Mouse (Mus musculus) kidney, embryonic 16.5 days (tissue): ENCODE results near the gene Apeh. TPM values are rescaled to one million over a fixed set of nuclear protein-coding genes. Genes with fewer than 3 reads are reported as not detected.

Source experiments
- ATAC-seq: fragments of 200-750 bp; cut with Nextera tagmentation; 2 replicates; pipeline ENCODE4 v1.8.0; 2017; ENCODE audit warnings: moderate TSS enrichment; ENCODE audit not compliant: low FRiP score, low TSS enrichment
- H3K27ac ChIP-seq: fragments of 300-500 bp; sonication (generic); 2 replicates; pipeline ENCODE4 v1.5.1; 2014; ENCODE audit warnings: low read length
- H3K27me3 ChIP-seq: fragments of 300-500 bp; sonication (generic); 2 replicates; pipeline ENCODE4 v1.6.1; 2014; ENCODE audit warnings: low read length, control low read depth, mixed read lengths; ENCODE audit not compliant: insufficient read depth
- H3K36me3 ChIP-seq: fragments of 300-500 bp; sonication (generic); 2 replicates; pipeline ENCODE4 v1.6.1; 2014; ENCODE audit warnings: low read length, control low read depth, mixed read lengths; ENCODE audit not compliant: insufficient read depth
- H3K4me1 ChIP-seq: fragments of 300-500 bp; sonication (generic); 2 replicates; pipeline ENCODE4 v1.6.1; 2014; ENCODE audit warnings: low read length, control low read depth, mixed read lengths; ENCODE audit not compliant: insufficient read depth
- H3K4me2 ChIP-seq: fragments of 300-500 bp; sonication (generic); replicated peaks from 2 replicates; pipeline ENCODE4 v1.6.1; 2014; ENCODE audit warnings: low read depth, low read length
- H3K4me3 ChIP-seq: fragments of 300-500 bp; sonication (generic); 2 replicates; pipeline ENCODE4 v1.5.1; 2014; ENCODE audit warnings: mild to moderate bottlenecking, low read length
- H3K9ac ChIP-seq: fragments of 300-500 bp; sonication (generic); replicated peaks from 2 replicates; pipeline ENCODE4 v1.6.1; 2014; ENCODE audit warnings: low read length
- H3K9me3 ChIP-seq: fragments of 300-500 bp; sonication (generic); 2 replicates; pipeline ENCODE4 v1.6.1; 2016; ENCODE audit warnings: low read length, control low read depth
- WGBS: fragments of 180-500 bp; shearing (Covaris S2); extraction: QIAGEN DNeasy Blood & Tissue Kit; methylation state at CpG from one replicate; pipeline ENCODE4 v1.1.7; 2014; 5-methylcytosine and 5-hydroxymethylcytosine counted together
- polyA plus RNA-seq: library from polyadenylated mRNA; unstranded; fragments of >200 nt; fragmentation: Nextera tagmentation; extraction: Ambion mirVana; gene quantifications from 2 replicates; pipeline ENCODE4 v1.2.1, GENCODE M21; 2015

The Apeh gene
- polyA plus RNA-seq, 1 experiment from 2014 or later: 93.0 TPM

DNA sequence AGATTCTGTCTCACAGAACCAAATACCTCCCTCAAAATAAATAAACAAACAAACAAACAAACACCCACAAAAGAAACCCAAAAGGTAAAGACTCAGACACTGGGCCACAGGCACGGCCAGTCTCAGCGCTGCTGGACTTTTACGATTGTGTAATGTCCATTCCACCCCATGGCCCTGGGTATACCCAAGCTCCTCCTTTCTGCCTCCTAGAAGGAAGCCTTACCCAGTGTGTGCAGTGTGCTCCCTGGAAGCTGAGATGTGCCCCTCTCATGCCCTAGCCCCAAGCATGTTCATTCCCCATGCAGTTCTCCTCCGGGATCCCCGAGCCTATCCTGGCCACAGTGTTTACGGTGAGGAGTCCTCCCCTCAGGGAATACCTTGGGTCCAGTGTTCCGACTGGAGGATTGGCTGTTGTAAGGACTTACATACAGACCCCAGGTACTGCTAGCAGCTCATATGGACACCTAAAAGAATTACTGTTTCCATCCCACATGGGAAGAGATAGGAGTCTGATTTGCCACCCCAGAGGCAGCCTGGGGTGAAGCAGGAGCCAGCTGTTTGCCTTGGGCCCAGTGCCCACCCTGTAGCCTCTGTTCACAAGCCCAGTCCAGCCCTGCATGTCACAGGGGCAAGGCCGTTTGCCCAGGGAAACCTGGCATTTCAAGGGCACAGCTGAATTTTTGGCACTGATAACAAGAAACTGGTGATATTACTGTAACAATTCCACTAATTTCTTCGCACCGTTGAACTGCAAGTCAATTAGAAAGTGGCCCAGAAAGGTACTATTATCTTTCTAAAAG lies 27.0 kb upstream of the Apeh start:
- 84% methylated on average over 10 of the region's 10 CpGs for WGBS
- H3K36me3 ChIP-seq: no peaks in the 10 kb centered on the region
- no peak overlapping the region for H3K9ac ChIP-seq
- H3K4me3 ChIP-seq: no peak overlapping the region
- peaks cover 14% of the 10 kb centered on the region for H3K4me1 ChIP-seq
- no peak overlapping the region for H3K27ac ChIP-seq
- H3K4me2 ChIP-seq: no peak overlapping the region
- H3K27me3 ChIP-seq: no peaks in the 10 kb centered on the region
- no peak for ATAC-seq
- H3K9me3 ChIP-seq: no peaks in the 10 kb centered on the region

DNA sequence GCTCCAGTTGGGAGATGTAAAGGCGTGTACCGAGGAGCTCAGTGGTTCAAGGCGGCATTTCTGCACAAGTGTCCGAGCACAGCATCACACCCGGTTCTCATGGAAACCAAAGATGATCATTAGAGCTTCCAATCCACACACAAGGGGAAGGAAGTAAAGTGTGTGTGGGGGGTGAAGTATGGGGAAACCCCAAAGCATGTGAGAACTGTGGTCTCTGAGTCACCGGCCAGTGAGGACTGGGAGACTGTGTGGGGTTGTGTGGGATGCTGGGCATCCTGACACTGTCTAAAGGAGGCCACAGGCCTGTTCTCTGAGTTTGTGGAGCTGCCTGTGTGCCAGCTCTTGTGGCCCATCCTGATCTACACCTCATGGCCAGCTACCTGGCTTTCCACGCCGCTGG lies 26.3 kb upstream of the Apeh start:
- WGBS: 91% methylated on average over 8 of the region's 8 CpGs
- ATAC-seq: no peak

DNA sequence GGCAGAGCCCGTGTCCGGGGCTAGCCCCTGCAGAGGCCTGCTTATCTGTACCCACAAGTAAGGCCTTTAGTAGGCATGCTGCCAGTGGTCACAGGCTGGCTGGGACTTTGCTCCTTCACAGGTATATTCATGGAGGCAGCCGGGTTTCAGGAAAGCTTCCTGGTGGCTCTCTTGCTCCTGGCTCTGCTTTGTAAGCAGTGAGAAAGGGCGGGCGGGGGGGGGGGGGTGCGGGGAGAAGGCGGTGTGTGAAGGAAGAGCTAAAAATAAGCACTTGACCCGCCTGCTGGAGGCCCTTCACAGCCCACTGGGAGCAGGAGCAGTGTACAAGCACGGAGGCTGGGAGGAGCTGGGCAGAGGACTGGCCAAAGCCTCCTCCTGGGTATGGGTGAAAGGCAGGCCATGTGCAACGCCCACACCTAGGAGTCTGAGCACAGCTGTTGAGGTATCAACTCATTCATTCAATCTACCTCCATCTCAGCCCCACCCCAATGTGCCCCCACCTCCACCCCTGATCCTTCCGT lies 25.5 kb upstream of the Apeh start:
- Histone ChIP-seq H3K27me3 (0 out of 2 replicates have a peak, but pooled peaks cover 4% of the 10 kb centered on the region), H3K4me3 (no peak overlapping the region), H3K36me3 (no peaks in the 10 kb centered on the region), H3K27ac (peak overlapping the region; percentile 86), H3K9ac (peak overlapping the region; percentile 48; the same call in 1 of the 2 replicates), H3K4me1 (peaks cover 14% of the 10 kb centered on the region), H3K9me3 (no peaks in the 10 kb centered on the region), H3K4me2 (no peak overlapping the region; the same call in 1 of the 2 replicates)
- WGBS: 31% methylated on average over 11 of the region's 11 CpGs
- ATAC-seq: peak; percentile 95

More for the DNA sequence above, 26.3 kb upstream of the Apeh start:
- Histone ChIP-seq H3K9ac (no peak overlapping the region), H3K4me3 (no peak overlapping the region), H3K4me1 (peaks cover 14% of the 10 kb centered on the region), H3K4me2 (no peak overlapping the region), H3K27me3 (no peaks in the 10 kb centered on the region), H3K9me3 (no peaks in the 10 kb centered on the region), H3K36me3 (no peaks in the 10 kb centered on the region), H3K27ac (no peak overlapping the region)

DNA sequence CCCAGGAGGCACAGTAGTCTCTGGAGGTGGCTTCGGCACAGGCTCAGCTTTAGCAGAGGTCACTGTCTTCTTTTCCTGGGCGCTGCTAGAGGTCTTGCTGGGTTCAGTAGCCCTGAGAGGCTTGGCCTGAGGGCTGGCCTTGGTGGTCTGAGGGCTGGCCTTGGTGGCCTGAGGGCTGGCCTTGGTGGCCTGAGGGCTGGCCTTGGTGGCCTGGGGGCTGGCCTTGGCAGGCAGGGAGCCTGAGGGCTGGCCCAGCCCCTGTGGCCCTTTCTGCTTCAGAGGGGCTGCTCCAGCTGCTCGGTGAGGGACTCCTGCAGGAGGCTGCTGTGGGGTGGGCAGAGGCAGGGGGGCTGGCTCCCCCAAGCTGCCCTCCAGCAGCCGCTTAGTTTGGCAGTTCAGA lies 22.7 kb upstream of the Apeh start:
- H3K4me3 ChIP-seq: no peak overlapping the region
- 49% methylated on average over 4 of the region's 4 CpGs for WGBS
- peaks cover 4% of the 10 kb centered on the region; the same call in 1 of the 2 replicates for H3K27me3 ChIP-seq
- ATAC-seq: no peak
- no peak overlapping the region for H3K4me2 ChIP-seq
- no peak overlapping the region for H3K9ac ChIP-seq
- no peaks in the 10 kb centered on the region for H3K36me3 ChIP-seq
- H3K27ac ChIP-seq: no peak overlapping the region
- 0 out of 2 replicates have a peak, but pooled peaks cover 3% of the 10 kb centered on the region for H3K9me3 ChIP-seq
- H3K4me1 ChIP-seq: peaks cover 14% of the 10 kb centered on the region

- Histone ChIP-seq H3K4me2 (no peak overlapping the region), H3K9ac (no peak overlapping the region), H3K9me3 (0 out of 2 replicates have a peak, but pooled peaks cover 3% of the 10 kb centered on the region), H3K36me3 (no peaks in the 10 kb centered on the region), H3K4me3 (0 out of 2 replicates have a peak overlapping the region, but pooled peaks have one; percentile 3), H3K27ac (no peak overlapping the region), H3K4me1 (peaks cover 23% of the 10 kb centered on the region), H3K27me3 (peaks cover 4% of the 10 kb centered on the region; the same call in 1 of the 2 replicates)
- 70% methylated on average over 43 of the region's 43 CpGs for WGBS
- no peak for ATAC-seq
Measured at GRCm38 (mm10) chr9:108115290-108116077, 21.1 kb upstream of the Apeh start.

GRCm38 (mm10) chr9:108112719-108113340 lies 18.4 kb upstream of the Apeh start:
- Histone ChIP-seq H3K9ac (no peak overlapping the region), H3K4me3 (no peak overlapping the region), H3K27ac (no peak overlapping the region), H3K9me3 (0 out of 2 replicates have a peak, but pooled peaks cover 3% of the 10 kb centered on the region), H3K36me3 (no peaks in the 10 kb centered on the region), H3K4me1 (peaks cover 17% of the 10 kb centered on the region), H3K4me2 (no peak overlapping the region), H3K27me3 (peaks cover 4% of the 10 kb centered on the region; the same call in 1 of the 2 replicates)
- whole genome bisulfite sequencing: 94% methylated on average over 18 of the region's 18 CpGs
- no peak for ATAC-seq

GRCm38 (mm10) chr9:108111593-108112121 lies 17.3 kb upstream of the Apeh start:
- Histone ChIP-seq H3K27me3 (peaks cover 4% of the 10 kb centered on the region; the same call in 1 of the 2 replicates), H3K4me3 (peak overlapping the region; percentile 43), H3K4me2 (peak overlapping the region; percentile 71), H3K4me1 (peaks cover 23% of the 10 kb centered on the region), H3K9me3 (0 out of 2 replicates have a peak, but pooled peaks cover 3% of the 10 kb centered on the region), H3K27ac (no peak overlapping the region), H3K9ac (peak overlapping the region; percentile 65), H3K36me3 (no peaks in the 10 kb centered on the region)
- no peak for ATAC-seq
- WGBS: 70% methylated on average over 17 of the region's 17 CpGs

DNA sequence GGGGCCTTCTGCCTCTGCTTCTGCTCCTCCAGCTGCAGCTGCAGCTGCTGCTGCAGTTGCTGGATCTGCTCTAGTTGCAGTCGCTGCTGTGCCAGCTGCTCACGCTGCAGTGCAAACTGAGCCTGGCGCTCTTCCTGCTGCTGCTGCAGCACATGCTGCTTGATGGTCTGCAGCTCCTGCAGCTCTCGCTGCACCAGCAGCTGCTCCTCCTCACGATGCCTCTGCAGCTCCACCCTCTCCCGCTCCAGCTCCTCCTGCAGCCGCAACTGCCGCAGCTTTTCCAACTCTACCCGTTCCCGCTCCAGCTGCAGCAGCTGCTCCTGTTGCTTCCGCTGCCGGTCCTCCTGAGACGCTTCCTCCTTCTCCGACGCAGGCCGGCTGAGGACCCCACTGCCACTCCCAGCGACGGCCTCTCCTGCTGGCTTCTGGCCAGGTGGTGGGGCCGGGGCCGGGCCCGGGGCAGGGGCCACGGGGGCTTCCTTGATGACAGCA lies 16.7 kb upstream of the Apeh start:
- H3K27ac ChIP-seq: no peak overlapping the region
- WGBS: 5% methylated on average over 22 of the region's 22 CpGs
- H3K9me3 ChIP-seq: 0 out of 2 replicates have a peak, but pooled peaks cover 3% of the 10 kb centered on the region
- H3K4me1 ChIP-seq: peaks cover 26% of the 10 kb centered on the region
- peaks cover 4% of the 10 kb centered on the region; the same call in 1 of the 2 replicates for H3K27me3 ChIP-seq
- peak overlapping the region; percentile 71 for H3K4me2 ChIP-seq
- peak overlapping the region; percentile 43 for H3K4me3 ChIP-seq
- H3K9ac ChIP-seq: peak overlapping the region; percentile 65
- no peak; the same call in 1 of the 2 replicates for ATAC-seq
- no peaks in the 10 kb centered on the region for H3K36me3 ChIP-seq

DNA sequence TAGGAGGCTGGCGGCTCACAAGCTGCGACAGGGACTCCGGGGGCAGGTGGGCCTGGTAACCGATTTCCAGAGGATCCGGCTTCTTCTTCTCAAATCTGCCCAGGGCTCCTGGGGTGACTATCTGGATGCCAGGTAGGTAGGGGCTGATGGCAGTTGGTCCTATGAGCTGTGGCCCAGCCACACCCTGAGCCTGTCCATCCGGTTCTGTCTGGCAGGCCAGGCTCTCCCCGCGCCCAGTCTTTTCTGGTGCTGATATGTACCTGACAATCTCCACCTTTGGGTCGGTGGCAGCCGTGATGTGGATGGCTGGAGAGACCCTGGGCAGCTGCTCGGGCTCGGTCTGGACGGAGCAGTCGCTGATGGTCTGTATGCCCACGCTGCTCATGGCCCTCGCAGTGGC lies 15.8 kb upstream of the Apeh start:
- H3K27ac ChIP-seq: no peak overlapping the region
- 0 out of 2 replicates have a peak, but pooled peaks cover 3% of the 10 kb centered on the region for H3K9me3 ChIP-seq
- no peak for ATAC-seq
- peaks cover 35% of the 10 kb centered on the region for H3K4me1 ChIP-seq
- H3K4me3 ChIP-seq: no peak overlapping the region
- H3K4me2 ChIP-seq: no peak overlapping the region; the same call in 1 of the 2 replicates
- H3K9ac ChIP-seq: 0 out of 2 replicates have a peak overlapping the region, but pooled peaks have one; percentile 65
- WGBS: 84% methylated on average over 16 of the region's 16 CpGs
- H3K36me3 ChIP-seq: no peaks in the 10 kb centered on the region
- peaks cover 1% of the 10 kb centered on the region; the same call in 1 of the 2 replicates for H3K27me3 ChIP-seq
